Mouse (Mus musculus) lung, embryonic 14.5 days (tissue): Measurements from ENCODE around the gene Usp39. TPM values are rescaled to one million over a fixed set of nuclear protein-coding genes. Genes with fewer than 3 reads are reported as not detected.

Experiments
- ATAC-seq: fragments of 200-750 bp; cut with Nextera tagmentation; 2 replicates; pipeline ENCODE4 v1.8.0; 2017; ENCODE audit warnings: mild to moderate bottlenecking, moderate TSS enrichment, moderate library complexity; ENCODE audit not compliant: insufficient read depth
- DNase-seq: peaks from one replicate; pipeline ENCODE4 v3.0.0-alpha.2; 2015
- H3K27ac ChIP-seq: fragments of 300-500 bp; sonication (generic); 2 replicates; pipeline ENCODE4 v1.5.1; 2014; ENCODE audit warnings: low read depth, mild to moderate bottlenecking, moderate library complexity
- H3K27me3 ChIP-seq: fragments of 300-500 bp; sonication (generic); 2 replicates; pipeline ENCODE4 v1.6.1; 2014; ENCODE audit warnings: low read length, control low read depth; ENCODE audit not compliant: insufficient read depth
- H3K36me3 ChIP-seq: fragments of 300-500 bp; sonication (generic); 2 replicates; pipeline ENCODE4 v1.6.1; 2014; ENCODE audit warnings: control low read depth; ENCODE audit not compliant: insufficient read depth
- H3K4me1 ChIP-seq: fragments of 300-500 bp; sonication (generic); 2 replicates; pipeline ENCODE4 v1.6.1; 2014; ENCODE audit warnings: antibody characterized with exemption, control low read depth; ENCODE audit not compliant: insufficient read depth
- H3K4me2 ChIP-seq: fragments of 300-500 bp; sonication (generic); 2 replicates; pipeline ENCODE4 v1.6.1; 2014; ENCODE audit warnings: mild to moderate bottlenecking
- H3K4me3 ChIP-seq: fragments of 300-500 bp; sonication (generic); 2 replicates; pipeline ENCODE4 v1.5.1; 2014; ENCODE audit warnings: low read depth, low read length
- H3K9ac ChIP-seq: fragments of 300-500 bp; sonication (generic); 2 replicates; pipeline ENCODE4 v1.6.1; 2014
- H3K9me3 ChIP-seq: fragments of 300-500 bp; sonication (generic); 2 replicates; pipeline ENCODE4 v1.6.1; 2016; ENCODE audit warnings: low read depth, low read length, control low read depth
- CTCF ChIP-seq: IDR thresholded peaks from 2 replicates; pipeline ENCODE4 v1.5.1; 2016; ENCODE audit warnings: antibody characterized with exemption, low read depth
- WGBS: fragments of 180-500 bp; shearing (Covaris S2); extraction: QIAGEN DNeasy Blood & Tissue Kit; methylation state at CpG from one replicate; pipeline ENCODE4 v1.1.7; 2014; 5-methylcytosine and 5-hydroxymethylcytosine counted together
- polyA plus RNA-seq: library from polyadenylated mRNA; unstranded; fragments of >200 nt; fragmentation: Nextera tagmentation; extraction: Ambion mirVana; gene quantifications from 2 replicates; pipeline ENCODE4 v1.2.1, GENCODE M21; 2014

The Usp39 gene
- polyA plus RNA-seq, 1 experiment from 2014 or later: 73.7 TPM

- no peak overlapping the region for H3K27ac ChIP-seq
- DNase-seq: no peak
- no peak for ATAC-seq
- no peak for TF ChIP-seq CTCF
- H3K27me3 ChIP-seq: no peaks in the 10 kb centered on the region
- H3K4me3 ChIP-seq: no peak overlapping the region
- H3K9me3 ChIP-seq: no peaks in the 10 kb centered on the region
- H3K36me3 ChIP-seq: no peaks in the 10 kb centered on the region
- H3K4me2 ChIP-seq: no peak overlapping the region
- peaks cover 4% of the 10 kb centered on the region; the same call in 1 of the 2 replicates for H3K4me1 ChIP-seq
- H3K9ac ChIP-seq: no peak overlapping the region
- 83% methylated on average over 5 of the region's 5 CpGs for WGBS
Observed at GRCm38 (mm10) chr6:72270258-72270657, 74.7 kb downstream of the Usp39 start.

Other genes starting within 250 kb of the Usp39 start
- gene St3gal5, start 247.6 kb downstream of the Usp39 start, polyA plus RNA-seq: 33.8 and 36.5 TPM in 2 replicates
- 18.7 and 19.3 TPM in 2 replicates for gene Atoh8, start 109.6 kb downstream of the Usp39 start, polyA plus RNA-seq
- gene Sftpb, start 40.6 kb downstream of the Usp39 start, polyA plus RNA-seq: 30.4 and 33.5 TPM in 2 replicates
- gene 0610030E20Rik, start 2.1 kb upstream of the Usp39 start, polyA plus RNA-seq: 25.5 and 29.7 TPM in 2 replicates
- gene Tmem150a, start 10.3 kb upstream of the Usp39 start, polyA plus RNA-seq: 10.3 and 10.4 TPM in 2 replicates
- gene Rnf181, start 21.8 kb upstream of the Usp39 start, polyA plus RNA-seq: 105 and 116 TPM in 2 replicates
- 31.0 and 31.2 TPM in 2 replicates for gene Vamp5, start 35.3 kb upstream of the Usp39 start, polyA plus RNA-seq
- gene Vamp8, start 45.5 kb upstream of the Usp39 start, polyA plus RNA-seq: 132 and 137 TPM in 2 replicates
- 22.3 and 23.4 TPM in 2 replicates for gene Ggcx, start 69.1 kb upstream of the Usp39 start, polyA plus RNA-seq
- gene Mat2a, start 94.4 kb upstream of the Usp39 start, polyA plus RNA-seq: 400 and 402 TPM in 2 replicates
- not detected in 2 replicates for gene Sh2d6, start 176.5 kb upstream of the Usp39 start, polyA plus RNA-seq
- gene Capg, start 199.2 kb upstream of the Usp39 start, polyA plus RNA-seq: 40.5 and 45.9 TPM in 2 replicates